ENCODE assay signal across 12 mouse cellular contexts in the genomic region with DNA sequence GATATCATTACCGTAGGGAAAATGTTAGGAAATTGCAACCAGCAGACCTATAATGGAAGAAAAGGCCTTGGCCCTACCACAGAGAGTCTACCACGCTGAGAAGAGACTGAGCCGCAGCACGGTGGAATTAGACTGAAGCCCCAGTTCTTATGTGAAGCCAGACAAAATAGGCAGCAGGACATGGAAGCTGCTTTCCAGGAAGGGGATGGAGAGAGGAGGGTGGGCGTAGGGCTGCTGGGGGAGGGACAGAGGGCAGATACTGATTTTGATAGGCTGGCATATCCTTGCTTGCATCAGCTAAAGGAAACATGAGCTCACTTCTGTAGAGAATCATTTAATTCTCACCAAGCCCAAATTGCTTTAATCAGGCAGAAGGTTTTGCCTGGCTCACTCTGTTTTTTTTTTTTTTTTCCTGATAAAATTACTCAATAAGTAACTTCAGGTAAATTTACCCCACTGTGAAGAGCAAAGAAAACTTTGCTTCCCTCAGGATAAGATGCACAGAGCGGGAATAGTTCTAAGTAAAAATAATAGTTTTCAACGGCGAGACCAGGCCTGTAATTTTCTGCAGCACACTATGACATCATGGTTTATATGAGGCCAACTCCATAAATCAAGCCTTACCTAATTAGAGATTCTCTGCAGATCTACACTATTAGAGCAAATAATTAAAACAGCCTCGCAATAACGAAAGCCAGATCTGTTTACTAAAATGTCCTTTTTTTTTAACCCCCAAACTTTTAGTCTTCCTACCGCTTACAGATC.
DNase-seq lines count a peak whose midpoint lies in the region; ATAC-seq lines count a peak whose summit lies in the region.
"Had no signal": no experiment of that assay in that cellular context is flagged by ENCODE, and none has a peak within 500 bp of the region (broad histone marks: within the 10 kb centered on the region; RNA-seq: fewer than 3 reads in every experiment).

No protein-coding gene starts in this region.

- H3K36me3 ChIP-seq in heart, embryonic 15.5 days: no peaks in the 10 kb centered on the region
- H3K36me3 ChIP-seq in embryonic facial prominence, embryonic 14.5 days (ENCODE audit: control insufficient read depth, insufficient read depth, low read length): no peaks in the 10 kb centered on the region
- no peaks in the 10 kb centered on the region for H3K36me3 ChIP-seq in limb, embryonic 10.5 days

- no peak for DNase-seq in heart, postnatal 25 days (ENCODE audit: low spot score)
- DNase-seq in MN1 (ENCODE audit: low spot score): peak; percentile 70
- peak; percentile 75 for DNase-seq in embryonic facial prominence, embryonic 14.5 days (ENCODE audit: low spot score)
- no peak for DNase-seq in limb, embryonic 10.5 days (ENCODE audit: low spot score)
- no peak for DNase-seq in layer of hippocampus, postnatal 25 days (ENCODE audit: extremely low spot score in 1 of 2, low spot score in 1 of 2)
- no peak for DNase-seq in frontal cortex, postnatal 25 days (ENCODE audit: low spot score in 2 of 2)
- no peak for DNase-seq in left cerebral cortex, adult 8-10 months (ENCODE audit: low spot score in 2 of 2)
- DNase-seq: lung, embryonic 14.5 days; right cerebral cortex, adult 18-20 months; thymus, postnatal 25 days had no signal

- peak overlapping the region; percentile 36; the same call in 1 of the 2 replicates for H3K27ac ChIP-seq in heart, embryonic 15.5 days
- H3K27ac ChIP-seq in embryonic facial prominence, embryonic 14.5 days (replicated peaks; ENCODE audit: low read depth, low read length): peak overlapping the region; percentile 79
- H3K27ac ChIP-seq in limb, embryonic 10.5 days: peak overlapping the region; percentile 67; the same call in 1 of the 2 replicates

- intact Hi-C loops in heart, postnatal 25 days (cut with DNase I): no loop called here

- no peaks in the 10 kb centered on the region for H3K27me3 ChIP-seq in heart, embryonic 15.5 days
- no peaks in the 10 kb centered on the region for H3K27me3 ChIP-seq in embryonic facial prominence, embryonic 14.5 days (replicated peaks; ENCODE audit: control insufficient read depth, insufficient read depth, low read length)
- H3K27me3 ChIP-seq in limb, embryonic 10.5 days (ENCODE audit: low read depth, poor library complexity, severe bottlenecking): no peaks in the 10 kb centered on the region
- H3K27me3 ChIP-seq: CH12.LX had no signal

- H3K4me2 ChIP-seq in heart, embryonic 15.5 days: no peak overlapping the region
- peak overlapping the region; percentile 2; the same call in 1 of the 2 replicates for H3K4me2 ChIP-seq in embryonic facial prominence, embryonic 14.5 days (ENCODE audit: low read depth, low read length)
- H3K4me2 ChIP-seq: lung, embryonic 14.5 days had no signal

- no peak overlapping the region for H3K9ac ChIP-seq in heart, embryonic 15.5 days
- H3K9ac ChIP-seq in embryonic facial prominence, embryonic 14.5 days (ENCODE audit: low read depth, low read length): no peak overlapping the region
- H3K9ac ChIP-seq: lung, embryonic 14.5 days had no signal

- no peaks in the 10 kb centered on the region for H3K9me3 ChIP-seq in heart, embryonic 15.5 days (replicated peaks)
- no peaks in the 10 kb centered on the region for H3K9me3 ChIP-seq in embryonic facial prominence, embryonic 14.5 days (ENCODE audit: control insufficient read depth, low read length)
- no peaks in the 10 kb centered on the region for H3K9me3 ChIP-seq in limb, embryonic 10.5 days (replicated peaks)

- ATAC-seq in heart, embryonic 15.5 days (replicated peaks; ENCODE audit: insufficient number of reproducible peaks, insufficient read depth, low FRiP score, low read depth): no peak
- ATAC-seq in embryonic facial prominence, embryonic 14.5 days (ENCODE audit: low read depth): peak; percentile 85

- WGBS in heart, embryonic 15.5 days: 74% methylated on average over 11 of the region's 11 CpGs
- 32% methylated on average over 11 of the region's 11 CpGs for WGBS in embryonic facial prominence, embryonic 14.5 days
- 49% methylated on average over 11 of the region's 11 CpGs for WGBS in limb, embryonic 10.5 days

- H3K4me3 ChIP-seq in heart, embryonic 15.5 days: no peak overlapping the region
- H3K4me3 ChIP-seq in embryonic facial prominence, embryonic 14.5 days (ENCODE audit: low read depth, low read length): no peak overlapping the region
- no peak overlapping the region for H3K4me3 ChIP-seq in limb, embryonic 10.5 days

- H3K4me1 ChIP-seq in heart, embryonic 15.5 days (replicated peaks): no peaks in the 10 kb centered on the region
- H3K4me1 ChIP-seq in embryonic facial prominence, embryonic 14.5 days (ENCODE audit: control insufficient read depth, insufficient read depth, low read length): peaks cover 14% of the 10 kb centered on the region
- peaks cover 53% of the 10 kb centered on the region for H3K4me1 ChIP-seq in limb, embryonic 10.5 days

Comparison
In these comparisons a context has a peak if more than half of its experiments do, and no peak if none do; other contexts are left out.
1. DNase-seq: peak in MN1 (single experiment) and embryonic facial prominence, embryonic 14.5 days (single experiment); none in heart, postnatal 25 days (single experiment), limb, embryonic 10.5 days (single experiment), layer of hippocampus, postnatal 25 days (0 of 2), frontal cortex, postnatal 25 days (0 of 2) and left cerebral cortex, adult 8-10 months (0 of 2).
2. Peak in every context shown above with its lines, with median percentiles within 50 percentile points of each other: H3K27ac ChIP-seq.